Mouse (Mus musculus): ENCODE data around the gene 4933434E20Rik.
A peak's percentile ranks its signal among the peaks of the same experiment; 100 is the strongest.

The 4933434E20Rik gene

GRCm38 (mm10) chr3:90081365-90082240 lies 30.2 kb downstream of the 4933434E20Rik start:
- no peak for DNase-seq (ENCODE audit: low read depth)

- no peak for DNase-seq (ENCODE audit: low read depth)
Observed at GRCm38 (mm10) chr3:90083034-90083433, 31.6 kb downstream of the 4933434E20Rik start.

GRCm38 (mm10) chr3:90083698-90084324 lies 32.4 kb downstream of the 4933434E20Rik start:
- no peak for DNase-seq (ENCODE audit: low read depth)

GRCm38 (mm10) chr3:90084790-90085189 lies 33.4 kb downstream of the 4933434E20Rik start:
- DNase-seq (ENCODE audit: low read depth): no peak

- DNase-seq (ENCODE audit: low read depth): peak; percentile 60
Observed at GRCm38 (mm10) chr3:90085281-90085680, 33.8 kb downstream of the 4933434E20Rik start.

GRCm38 (mm10) chr3:90086068-90086467 lies 34.6 kb downstream of the 4933434E20Rik start:
- DNase-seq (ENCODE audit: low read depth): no peak

- DNase-seq (ENCODE audit: low read depth): no peak
Observed at GRCm38 (mm10) chr3:90088617-90089016, 37.2 kb downstream of the 4933434E20Rik start.

GRCm38 (mm10) chr3:90090892-90091291 lies 39.5 kb downstream of the 4933434E20Rik start:
- DNase-seq (ENCODE audit: low read depth): no peak

- DNase-seq (ENCODE audit: low read depth): no peak
Observed at GRCm38 (mm10) chr3:90094453-90094852, 43.0 kb downstream of the 4933434E20Rik start.

GRCm38 (mm10) chr3:90097928-90098327 lies 46.5 kb downstream of the 4933434E20Rik start:
- no peak for DNase-seq (ENCODE audit: low read depth)

GRCm38 (mm10) chr3:90101010-90101409 lies 49.6 kb downstream of the 4933434E20Rik start:
- DNase-seq (ENCODE audit: low read depth): no peak

- no peak for DNase-seq (ENCODE audit: low read depth)
Observed at GRCm38 (mm10) chr3:90101673-90102072, 50.2 kb downstream of the 4933434E20Rik start.

- DNase-seq (ENCODE audit: low read depth): no peak
Observed at GRCm38 (mm10) chr3:90102239-90102638, 50.8 kb downstream of the 4933434E20Rik start.

GRCm38 (mm10) chr3:90103176-90103575 lies 51.7 kb downstream of the 4933434E20Rik start:
- DNase-seq (ENCODE audit: low read depth): no peak

GRCm38 (mm10) chr3:90103938-90104337 lies 52.5 kb downstream of the 4933434E20Rik start, which contains the start of gene Nup210l:
Gene Nup210l (plus strand): TSS chr3:90104132.
- no peak for DNase-seq (ENCODE audit: low read depth)

GRCm38 (mm10) chr3:90111706-90112105 lies 60.3 kb downstream of the 4933434E20Rik start:
- DNase-seq (ENCODE audit: low read depth): no peak

GRCm38 (mm10) chr3:90114342-90114741 lies 62.9 kb downstream of the 4933434E20Rik start:
- DNase-seq (ENCODE audit: low read depth): no peak

GRCm38 (mm10) chr3:90115526-90115925 lies 64.1 kb downstream of the 4933434E20Rik start:
- DNase-seq (ENCODE audit: low read depth): no peak
